Mouse (Mus musculus) neural tube, embryonic 15.5 days (tissue): ENCODE results near the gene Ntn4. TPM values are rescaled to one million over a fixed set of nuclear protein-coding genes. Genes with fewer than 3 reads are reported as not detected.

ENCODE experiments used
- ATAC-seq: fragments of 200-750 bp; cut with Nextera tagmentation; 2 replicates; pipeline ENCODE4 v1.8.0; 2017; ENCODE audit warnings: mild to moderate bottlenecking, moderate TSS enrichment, moderate library complexity; ENCODE audit not compliant: low FRiP score
- H3K27ac ChIP-seq: fragments of 300-500 bp; sonication (generic); replicated peaks from 2 replicates; pipeline ENCODE4 v1.5.1; 2015; ENCODE audit warnings: mild to moderate bottlenecking, inconsistent platforms
- H3K27me3 ChIP-seq: fragments of 300-500 bp; sonication (generic); replicated peaks from 2 replicates; pipeline ENCODE4 v1.6.1; 2015; ENCODE audit warnings: inconsistent platforms
- H3K36me3 ChIP-seq: fragments of 300-500 bp; sonication (generic); 2 replicates; pipeline ENCODE4 v1.6.1; 2015; ENCODE audit warnings: inconsistent platforms
- H3K4me1 ChIP-seq: fragments of 300-500 bp; sonication (generic); 2 replicates; pipeline ENCODE4 v1.6.1; 2015; ENCODE audit warnings: inconsistent platforms
- H3K4me2 ChIP-seq: fragments of 300-500 bp; sonication (generic); 2 replicates; pipeline ENCODE4 v1.6.1; 2015; ENCODE audit warnings: inconsistent platforms, mild to moderate bottlenecking, moderate library complexity
- H3K4me3 ChIP-seq: fragments of 300-500 bp; sonication (generic); replicated peaks from 2 replicates; pipeline ENCODE4 v1.5.1; 2015; ENCODE audit warnings: mild to moderate bottlenecking, inconsistent platforms
- H3K9ac ChIP-seq: fragments of 300-500 bp; sonication (generic); replicated peaks from 2 replicates; pipeline ENCODE4 v1.6.1; 2015; ENCODE audit warnings: mild to moderate bottlenecking, inconsistent platforms
- H3K9me3 ChIP-seq: fragments of 300-500 bp; sonication (generic); replicated peaks from 2 replicates; pipeline ENCODE4 v1.6.1; 2016; ENCODE audit warnings: inconsistent platforms
- WGBS: fragments of 180-500 bp; shearing (Covaris S2); methylation state at CpG from one replicate; pipeline ENCODE4 v1.1.7; 2015; ENCODE audit warnings: mixed read lengths; 5-methylcytosine and 5-hydroxymethylcytosine counted together
- polyA plus RNA-seq: library from polyadenylated mRNA; unstranded; fragments of >200 nt; fragmentation: Nextera tagmentation; extraction: Ambion mirVana; gene quantifications from 2 replicates; pipeline ENCODE4 v1.2.1, GENCODE M21; 2015

Gene Ntn4
- polyA plus RNA-seq, 1 experiment from 2014 or later = 0.59 TPM

DNA sequence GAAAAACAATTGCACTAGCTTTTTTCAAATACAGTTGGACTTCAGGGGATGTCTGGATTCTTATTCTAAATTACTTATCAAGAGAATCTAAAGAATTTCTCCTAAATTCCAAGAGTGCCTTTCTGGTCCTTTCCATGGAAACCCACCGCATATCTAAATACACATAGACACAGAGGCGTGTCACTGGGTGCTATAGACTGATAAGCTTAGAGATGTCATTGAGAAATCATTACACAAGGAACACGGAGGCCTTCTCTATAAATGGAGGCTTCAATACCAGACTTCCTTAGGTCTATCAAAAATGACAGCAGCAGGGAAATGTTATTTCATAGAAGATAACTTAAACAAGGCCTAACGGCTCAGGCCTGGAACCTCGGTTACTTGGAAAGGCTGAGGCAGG lies 68.0 kb downstream of the Ntn4 start:
- Histone ChIP-seq H3K36me3 (peaks cover 20% of the 10 kb centered on the region), H3K4me3 (no peak overlapping the region), H3K9ac (no peak overlapping the region), H3K27ac (no peak overlapping the region), H3K4me2 (no peak overlapping the region), H3K27me3 (no peaks in the 10 kb centered on the region), H3K9me3 (no peaks in the 10 kb centered on the region), H3K4me1 (no peaks in the 10 kb centered on the region)
- 84% methylated on average over 5 of the region's 5 CpGs for WGBS
- no peak for ATAC-seq

DNA sequence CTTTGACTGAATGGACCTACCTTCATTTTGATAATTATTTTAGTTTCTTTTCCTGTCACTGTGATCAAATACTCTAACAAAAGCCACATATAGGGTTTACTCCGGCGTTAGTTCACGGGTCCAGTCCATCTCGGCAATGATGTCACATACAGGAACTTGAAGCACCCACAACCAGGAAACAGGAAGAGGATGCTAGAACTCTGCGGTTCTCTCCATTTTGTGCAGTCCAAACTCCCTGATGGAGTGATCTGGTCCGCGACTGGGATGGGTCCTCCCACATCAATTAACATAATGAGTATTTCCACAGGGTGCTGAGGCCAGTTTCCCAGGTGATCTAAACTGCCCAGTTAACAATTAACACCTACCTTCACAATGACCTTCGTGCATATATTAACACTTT lies 69.1 kb downstream of the Ntn4 start:
- Histone ChIP-seq H3K9ac (no peak overlapping the region), H3K4me3 (no peak overlapping the region), H3K4me1 (no peaks in the 10 kb centered on the region), H3K27me3 (no peaks in the 10 kb centered on the region), H3K9me3 (no peaks in the 10 kb centered on the region), H3K4me2 (no peak overlapping the region), H3K36me3 (peaks cover 20% of the 10 kb centered on the region), H3K27ac (no peak overlapping the region)
- ATAC-seq = no peak
- 92% methylated on average over 8 of the region's 8 CpGs for whole genome bisulfite sequencing

DNA sequence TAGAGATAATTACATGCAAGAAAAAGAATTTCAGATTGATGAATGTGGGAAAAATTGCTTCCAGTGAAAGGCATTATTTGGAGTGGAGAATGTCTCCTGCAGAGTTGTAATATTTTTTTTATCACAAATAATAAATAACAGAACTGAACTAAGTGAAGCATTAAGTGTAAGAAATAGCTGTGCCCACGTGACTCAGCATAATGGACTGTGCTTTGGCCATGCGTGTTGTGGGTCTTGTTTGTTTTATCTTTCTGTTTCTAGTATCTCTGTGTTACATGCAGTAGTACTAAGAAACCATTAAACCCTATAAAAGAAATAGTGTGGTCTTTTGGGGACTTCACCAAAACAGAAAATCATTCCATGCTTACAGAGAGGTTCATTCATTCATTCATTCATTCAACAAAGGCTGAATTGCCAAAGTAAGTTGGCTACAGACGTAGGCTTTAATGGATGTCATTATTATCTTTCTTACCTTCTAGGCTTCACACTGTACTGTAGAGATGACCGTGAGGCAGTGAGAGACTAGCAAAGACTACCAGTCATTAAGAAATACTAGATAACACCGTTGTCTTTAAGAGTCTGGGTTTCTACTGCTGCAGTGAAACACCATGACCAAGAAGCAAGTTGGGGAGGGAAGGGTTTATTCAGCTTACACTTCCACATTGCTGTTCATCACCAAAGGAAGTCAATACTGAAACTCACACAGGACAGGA lies 81.3 kb downstream of the Ntn4 start:
- no peak overlapping the region for H3K4me2 ChIP-seq
- no peak overlapping the region for H3K4me3 ChIP-seq
- H3K9ac ChIP-seq = no peak overlapping the region
- H3K4me1 ChIP-seq = no peaks in the 10 kb centered on the region
- no peaks in the 10 kb centered on the region for H3K27me3 ChIP-seq
- 75% methylated on average over 5 of the region's 5 CpGs for WGBS
- H3K36me3 ChIP-seq = no peaks in the 10 kb centered on the region
- H3K27ac ChIP-seq = no peak overlapping the region
- no peak for ATAC-seq
- no peaks in the 10 kb centered on the region for H3K9me3 ChIP-seq

DNA sequence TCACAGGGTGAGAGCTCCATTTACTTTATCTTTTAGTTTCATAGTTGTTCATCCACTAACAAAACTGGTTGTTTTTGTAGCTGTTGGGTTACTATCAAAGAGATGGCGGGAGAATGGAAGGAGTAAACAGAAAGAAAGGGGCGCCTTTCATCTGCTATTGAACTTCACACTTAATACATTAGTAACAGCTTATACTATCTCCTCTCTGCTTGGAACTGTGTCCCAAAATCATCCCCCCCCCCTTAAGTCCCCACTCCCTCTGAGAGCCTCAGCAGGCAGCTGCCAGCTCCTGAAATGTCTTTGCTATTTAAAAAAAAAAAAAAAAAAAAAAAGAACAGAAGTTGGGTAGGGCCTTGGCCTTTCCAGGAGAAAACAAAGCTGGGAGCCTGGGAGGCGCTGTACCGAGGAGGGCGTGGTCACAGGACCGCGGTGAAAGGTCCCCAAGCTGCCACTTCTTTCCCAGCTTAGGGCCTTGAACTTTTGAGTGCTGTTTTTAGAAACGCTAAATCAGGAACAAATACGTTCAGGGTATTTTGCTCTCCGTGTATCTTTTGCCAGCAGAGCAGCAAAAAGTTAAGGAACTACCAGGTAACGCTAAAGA lies 83.6 kb downstream of the Ntn4 start:
- Histone ChIP-seq H3K4me3 (no peak overlapping the region), H3K27ac (no peak overlapping the region), H3K27me3 (no peaks in the 10 kb centered on the region), H3K36me3 (no peaks in the 10 kb centered on the region), H3K4me2 (no peak overlapping the region), H3K4me1 (no peaks in the 10 kb centered on the region), H3K9me3 (no peaks in the 10 kb centered on the region), H3K9ac (no peak overlapping the region)
- ATAC-seq = no peak
- WGBS = 11% methylated on average over 11 of the region's 11 CpGs

DNA sequence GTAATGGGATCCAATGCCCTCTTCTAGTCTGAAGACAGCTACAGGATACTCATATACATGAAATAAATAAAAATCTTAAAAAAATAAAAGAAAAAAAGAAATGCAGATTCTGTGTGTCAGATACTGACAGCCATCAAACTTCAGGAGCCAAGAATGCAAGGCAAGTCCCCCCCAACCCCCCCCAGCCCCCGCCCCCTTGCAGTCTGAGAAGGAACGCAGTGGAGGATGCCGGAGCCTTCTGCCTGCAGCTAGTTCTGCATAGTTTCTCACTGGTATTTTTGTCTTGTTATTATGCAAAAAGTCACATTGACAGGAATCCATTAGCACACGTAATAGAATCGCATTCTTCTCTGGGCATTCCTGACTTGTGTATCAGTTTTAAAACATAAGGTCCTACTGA lies 87.7 kb downstream of the Ntn4 start:
- no peak for ATAC-seq
- Histone ChIP-seq H3K4me1 (no peaks in the 10 kb centered on the region), H3K4me3 (no peak overlapping the region), H3K9me3 (no peaks in the 10 kb centered on the region), H3K9ac (no peak overlapping the region), H3K27ac (no peak overlapping the region), H3K36me3 (no peaks in the 10 kb centered on the region), H3K4me2 (no peak overlapping the region), H3K27me3 (no peaks in the 10 kb centered on the region)
- 75% methylated on average over 5 of the region's 5 CpGs for WGBS

DNA sequence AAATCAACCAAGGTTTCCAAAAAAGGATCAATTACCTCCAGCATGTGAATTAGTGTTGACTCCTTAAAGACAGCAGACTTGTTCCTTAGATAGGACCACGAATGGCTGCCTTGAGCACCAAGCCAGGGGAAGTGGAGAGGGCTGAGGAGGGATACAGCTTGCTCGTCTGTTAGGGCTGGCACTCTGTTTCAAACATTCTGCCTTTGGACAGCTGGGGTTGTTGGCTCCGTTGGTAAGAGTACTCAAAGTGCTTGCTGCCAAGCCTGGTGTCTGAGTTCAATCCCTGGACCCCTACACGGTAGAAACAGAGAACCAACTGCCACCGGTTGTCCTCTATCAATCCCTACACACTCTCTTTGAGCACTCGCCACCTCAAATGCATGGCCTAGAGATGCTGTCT lies 90.0 kb downstream of the Ntn4 start:
- no peak overlapping the region for H3K4me3 ChIP-seq
- H3K4me2 ChIP-seq = no peak overlapping the region
- H3K4me1 ChIP-seq = no peaks in the 10 kb centered on the region
- no peaks in the 10 kb centered on the region for H3K9me3 ChIP-seq
- ATAC-seq = no peak
- no peak overlapping the region for H3K27ac ChIP-seq
- no peaks in the 10 kb centered on the region for H3K27me3 ChIP-seq
- H3K36me3 ChIP-seq = peaks cover 3% of the 10 kb centered on the region; the same call in 1 of the 2 replicates
- 92% methylated on average over 6 of the region's 6 CpGs for whole genome bisulfite sequencing
- H3K9ac ChIP-seq = no peak overlapping the region

DNA sequence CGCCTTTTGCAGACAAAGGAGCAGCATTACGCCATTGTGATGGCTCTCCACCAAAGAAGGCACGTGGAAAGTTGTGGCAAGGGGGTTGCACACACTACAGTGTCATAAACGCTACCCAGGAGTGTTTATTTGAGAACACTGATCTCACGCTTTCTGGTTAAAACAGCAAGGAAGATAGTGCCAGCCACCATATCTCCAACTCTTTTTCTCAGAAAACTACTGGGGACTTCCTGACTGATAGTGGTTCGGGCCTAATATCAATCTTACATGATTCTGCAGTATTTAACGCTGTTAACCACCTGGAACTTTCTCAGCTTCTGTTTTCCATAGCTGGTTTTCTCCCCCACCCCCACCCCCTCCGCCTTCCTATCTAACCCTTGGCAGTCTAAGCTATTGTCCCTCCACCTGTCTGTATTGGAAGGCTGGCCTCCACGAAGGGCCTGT lies 90.8 kb downstream of the Ntn4 start:
- Histone ChIP-seq H3K4me2 (no peak overlapping the region), H3K9me3 (no peaks in the 10 kb centered on the region), H3K9ac (no peak overlapping the region), H3K27me3 (no peaks in the 10 kb centered on the region), H3K36me3 (peaks cover 3% of the 10 kb centered on the region; the same call in 1 of the 2 replicates), H3K4me3 (no peak overlapping the region), H3K4me1 (peaks cover 3% of the 10 kb centered on the region; the same call in 1 of the 2 replicates), H3K27ac (no peak overlapping the region)
- no peak for ATAC-seq
- WGBS = 70% methylated on average over 9 of the region's 9 CpGs

DNA sequence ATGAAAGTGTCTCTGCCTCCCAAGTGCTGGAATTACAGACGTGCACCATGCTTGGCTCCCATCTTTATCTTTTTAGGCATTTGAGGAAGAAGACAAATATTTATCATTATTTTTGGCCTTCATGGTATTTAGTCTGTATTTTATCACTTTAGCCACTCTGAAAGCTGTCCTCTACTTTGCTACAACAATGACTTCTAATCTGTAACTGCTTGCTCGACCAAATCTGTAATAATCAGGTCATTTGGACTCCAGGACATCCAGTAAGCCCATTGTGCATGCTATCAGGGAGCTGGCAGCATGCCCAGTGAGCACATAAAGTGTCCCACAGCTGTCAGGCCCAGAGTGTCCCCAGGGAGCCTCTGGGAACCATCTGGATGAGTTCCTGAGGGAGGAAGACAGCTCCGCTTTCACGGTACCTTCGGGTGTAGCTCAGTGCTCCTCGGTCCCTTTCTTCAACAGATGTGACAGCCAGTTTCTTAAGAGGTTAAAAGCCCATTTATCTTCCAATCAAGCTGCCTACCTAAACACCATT lies 95.7 kb downstream of the Ntn4 start:
- no peak; the same call in 1 of the 2 replicates for ATAC-seq

DNA sequence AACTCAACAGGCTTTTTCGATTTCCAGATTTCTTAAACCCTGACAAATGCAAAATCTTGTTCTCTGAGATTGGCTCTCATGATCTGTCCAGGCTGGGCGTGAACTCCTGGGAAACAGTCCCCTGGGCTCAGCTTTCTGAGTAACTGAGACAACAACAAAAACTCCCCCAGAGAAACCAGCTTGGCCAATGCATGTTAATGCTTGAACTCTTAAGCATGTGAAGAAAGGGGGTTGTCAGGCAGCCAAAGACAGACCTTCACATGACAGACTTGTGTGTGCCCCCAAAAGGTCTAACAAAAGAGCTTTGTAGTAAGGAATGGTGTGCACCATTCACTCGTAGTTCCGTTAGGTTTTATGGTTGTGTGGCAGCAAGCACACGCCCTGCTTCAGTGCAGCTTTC lies 96.6 kb downstream of the Ntn4 start:
- Histone ChIP-seq H3K4me3 (no peak overlapping the region), H3K4me1 (peaks cover 5% of the 10 kb centered on the region; the same call in 1 of the 2 replicates), H3K9ac (no peak overlapping the region), H3K27ac (no peak overlapping the region), H3K4me2 (no peak overlapping the region), H3K9me3 (no peaks in the 10 kb centered on the region), H3K36me3 (peaks cover 3% of the 10 kb centered on the region; the same call in 1 of the 2 replicates), H3K27me3 (no peaks in the 10 kb centered on the region)
- ATAC-seq = no peak
- 47% methylated on average over 5 of the region's 5 CpGs for WGBS

More for the DNA sequence above, 95.7 kb downstream of the Ntn4 start:
- Histone ChIP-seq H3K36me3 (peaks cover 3% of the 10 kb centered on the region; the same call in 1 of the 2 replicates), H3K4me3 (no peak overlapping the region), H3K9me3 (no peaks in the 10 kb centered on the region), H3K9ac (no peak overlapping the region), H3K4me2 (no peak overlapping the region), H3K27me3 (no peaks in the 10 kb centered on the region), H3K4me1 (peaks cover 5% of the 10 kb centered on the region; the same call in 1 of the 2 replicates), H3K27ac (no peak overlapping the region)
- WGBS = 12% methylated on average over 6 of the region's 6 CpGs

DNA sequence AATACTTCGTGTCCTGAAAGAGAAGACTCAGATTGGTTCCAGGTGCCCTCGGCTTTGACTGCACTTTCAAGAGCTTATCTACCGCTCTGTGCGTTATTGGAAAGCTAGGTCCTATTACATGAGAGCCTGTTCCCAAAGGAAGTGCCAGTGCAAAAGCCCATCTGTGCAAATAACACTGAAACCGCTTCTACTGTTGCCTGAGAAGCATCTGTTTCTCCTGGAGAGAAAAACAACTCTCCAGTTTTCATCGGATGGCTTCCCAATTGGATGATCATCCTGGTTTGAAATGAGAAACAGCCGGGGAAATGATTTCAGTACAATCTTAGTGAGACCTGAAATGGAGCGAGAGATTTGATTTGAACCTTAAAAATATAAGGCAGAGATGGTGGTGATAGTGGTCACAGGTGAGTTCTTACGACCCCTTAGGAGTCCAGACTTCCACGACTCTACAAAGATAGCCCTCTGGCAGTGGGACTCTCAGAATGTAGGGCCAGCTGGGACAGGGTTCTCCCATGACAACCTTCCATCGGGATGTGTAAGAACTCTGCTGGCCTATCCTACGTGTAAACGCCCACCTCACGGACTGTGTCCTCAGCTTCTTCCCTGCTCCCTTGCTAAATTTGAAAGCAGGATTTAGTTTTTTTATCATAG lies 101.1 kb downstream of the Ntn4 start:
- Histone ChIP-seq H3K4me3 (no peak overlapping the region), H3K9me3 (no peaks in the 10 kb centered on the region), H3K9ac (no peak overlapping the region), H3K27me3 (no peaks in the 10 kb centered on the region), H3K4me2 (no peak overlapping the region), H3K4me1 (no peaks in the 10 kb centered on the region), H3K27ac (no peak overlapping the region), H3K36me3 (no peaks in the 10 kb centered on the region)
- no peak for ATAC-seq
- WGBS = 65% methylated on average over 14 of the region's 14 CpGs

DNA sequence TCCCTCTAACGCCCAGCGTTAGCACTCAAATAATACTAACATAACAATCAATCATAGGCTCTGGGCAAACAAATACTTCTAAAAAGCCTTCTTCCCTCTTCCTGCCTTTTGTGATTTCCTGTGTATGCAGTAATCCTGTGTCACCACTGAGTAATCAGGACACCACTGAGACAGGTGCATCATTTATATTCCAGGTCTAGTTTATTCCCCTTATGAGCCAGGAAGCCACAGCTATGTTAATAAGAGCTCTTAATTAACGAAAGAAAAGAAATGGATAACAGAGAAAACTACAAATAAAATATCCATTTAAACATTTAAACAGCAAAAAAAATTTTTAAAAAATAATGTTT lies 101.6 kb downstream of the Ntn4 start:
- H3K9ac ChIP-seq = no peak overlapping the region
- no peaks in the 10 kb centered on the region for H3K4me1 ChIP-seq
- no peaks in the 10 kb centered on the region for H3K36me3 ChIP-seq
- H3K9me3 ChIP-seq = no peaks in the 10 kb centered on the region
- WGBS = 73% methylated on average over 3 of the region's 3 CpGs
- ATAC-seq = no peak
- no peaks in the 10 kb centered on the region for H3K27me3 ChIP-seq
- H3K27ac ChIP-seq = no peak overlapping the region
- H3K4me3 ChIP-seq = no peak overlapping the region
- H3K4me2 ChIP-seq = no peak overlapping the region

DNA sequence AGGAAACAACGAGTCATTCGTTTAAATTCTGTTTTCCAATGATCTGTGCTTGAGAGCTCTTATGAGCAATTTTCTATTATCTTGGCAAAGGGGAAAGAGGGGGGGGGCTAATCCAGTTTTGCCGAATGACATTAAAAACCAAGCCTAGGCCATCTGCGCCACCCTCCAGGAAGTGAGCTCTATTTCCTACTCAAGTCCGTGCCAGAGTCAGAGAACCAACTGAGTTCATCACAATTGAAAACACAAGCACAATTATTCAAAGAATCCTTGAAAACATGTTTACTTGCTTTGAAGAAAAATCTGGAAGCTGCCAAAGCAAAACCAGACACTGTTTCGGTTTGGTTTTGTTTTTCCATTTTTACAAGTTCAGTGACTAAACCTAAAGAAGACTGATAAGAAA lies 102.1 kb downstream of the Ntn4 start:
- H3K27me3 ChIP-seq = no peaks in the 10 kb centered on the region
- H3K27ac ChIP-seq = no peak overlapping the region
- no peaks in the 10 kb centered on the region for H3K4me1 ChIP-seq
- 58% methylated on average over 6 of the region's 6 CpGs for WGBS
- no peak overlapping the region for H3K4me3 ChIP-seq
- H3K9me3 ChIP-seq = no peaks in the 10 kb centered on the region
- no peak overlapping the region for H3K4me2 ChIP-seq
- no peak for ATAC-seq
- no peaks in the 10 kb centered on the region for H3K36me3 ChIP-seq
- no peak overlapping the region for H3K9ac ChIP-seq
